Mouse (Mus musculus) layer of hippocampus, postnatal 25 days (tissue): ENCODE measurements around the gene Crtc1. TPM values are rescaled to one million over a fixed set of nuclear protein-coding genes. Genes with fewer than 3 reads are reported as not detected.

Experiments
- DNase-seq, 2 experiments: peaks; one replicate each; pipeline ENCODE4 v3.0.0; 2022; ENCODE audit warnings: mixed read lengths in 2 of 2, low spot score in 1 of 2; ENCODE audit errors: extremely low spot score in 1 of 2
- total RNA-seq, 2 experiments: library from RNA; stranded (reverse); gene quantifications; 2 replicates each; pipeline ENCODE4 v1.2.3; 2021

Gene Crtc1
- total RNA-seq, 2 experiments from 2014 or later, result 166 to 172 TPM

DNA sequence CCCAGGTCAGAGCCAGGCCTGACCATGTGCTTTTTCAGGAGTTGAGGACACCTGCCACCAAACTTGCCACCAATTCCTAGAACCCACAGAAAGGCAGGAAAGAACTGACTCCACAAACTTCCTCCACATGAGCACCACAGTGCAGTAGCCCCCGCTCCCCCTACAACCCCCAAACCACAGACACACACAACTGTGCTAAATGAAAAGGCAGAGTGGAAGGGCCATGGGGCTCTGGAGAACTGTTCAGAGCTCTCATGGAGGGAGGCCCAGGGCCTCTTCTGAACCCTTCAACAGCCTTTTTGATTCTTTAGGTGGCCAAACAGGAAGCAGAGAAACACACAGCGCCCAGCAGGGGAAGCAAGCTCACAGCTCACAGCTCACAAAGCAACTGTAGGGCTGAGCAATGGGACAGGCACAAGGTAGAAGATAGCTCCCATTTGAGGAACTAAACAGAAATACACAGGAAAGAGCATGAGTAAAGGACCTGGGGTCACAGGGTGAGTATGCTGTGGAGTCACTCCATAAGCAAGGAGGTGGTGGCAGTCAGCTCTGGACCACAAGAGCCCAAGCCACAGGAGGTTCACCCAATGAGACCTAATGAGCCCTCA, 13.0 kb downstream of the Crtc1 start:
- no peak for DNase-seq

- DNase-seq, result no peak
Measured at GRCm38 (mm10) chr8:70422722-70423121, 16.7 kb downstream of the Crtc1 start.

GRCm38 (mm10) chr8:70421349-70422104, 17.9 kb downstream of the Crtc1 start:
- DNase-seq, result no peak

DNA sequence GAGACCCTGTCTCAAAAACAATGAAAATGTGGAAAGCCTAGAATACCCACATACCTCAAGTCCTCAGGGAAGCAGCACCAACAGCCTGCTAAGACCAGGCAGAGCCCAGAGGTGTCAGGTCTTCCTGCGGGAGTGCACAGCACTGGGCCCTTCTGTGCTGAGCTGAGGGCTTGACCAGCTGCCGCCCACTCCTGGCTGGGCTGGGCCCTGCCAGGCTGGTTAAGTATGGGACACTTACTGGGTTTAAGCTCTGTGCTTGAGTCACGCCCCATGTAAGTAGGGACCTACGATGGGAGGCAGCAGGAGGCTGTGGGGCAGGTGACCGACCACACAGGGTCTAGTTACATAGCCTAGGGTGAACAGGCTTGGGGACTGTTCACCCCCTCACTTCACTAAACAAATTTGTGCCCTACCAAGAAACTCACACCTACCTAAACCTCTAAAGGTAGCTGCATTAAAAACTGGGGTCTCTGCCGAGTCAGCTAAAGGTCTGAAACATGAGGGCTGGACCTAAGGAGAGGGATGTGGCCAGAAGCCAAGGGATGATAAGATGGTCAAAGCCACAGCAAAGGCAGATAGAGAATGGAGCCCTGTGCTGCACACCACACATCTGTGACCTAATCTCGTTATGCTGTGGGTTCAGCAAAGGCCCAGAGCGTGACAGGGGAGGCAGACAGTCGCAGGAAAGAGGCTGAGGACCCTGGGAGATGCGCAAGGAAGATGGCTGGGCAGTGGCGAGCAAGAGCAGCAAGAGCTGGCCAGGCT, 19.3 kb downstream of the Crtc1 start:
- no peak for DNase-seq

DNA sequence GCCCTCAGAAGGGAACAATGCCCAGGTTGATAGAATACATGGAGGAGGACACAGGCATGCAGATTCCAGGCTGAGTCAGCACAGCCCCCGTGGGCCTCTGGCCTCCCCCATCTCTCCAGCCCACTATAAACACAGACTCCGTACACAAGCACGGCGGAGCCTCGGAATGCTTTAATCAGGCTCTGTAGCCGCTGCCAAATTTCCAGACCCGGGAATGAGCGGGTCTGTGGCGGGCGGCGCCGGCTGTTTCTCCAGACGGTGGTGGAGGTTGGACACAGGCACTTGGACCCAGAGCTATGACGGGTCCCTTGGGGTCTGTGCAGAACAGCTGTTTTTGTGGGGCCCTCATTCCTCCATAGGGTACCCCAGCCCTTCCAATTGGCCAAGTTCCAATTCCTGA, 20.4 kb downstream of the Crtc1 start:
- no peak for DNase-seq

DNA sequence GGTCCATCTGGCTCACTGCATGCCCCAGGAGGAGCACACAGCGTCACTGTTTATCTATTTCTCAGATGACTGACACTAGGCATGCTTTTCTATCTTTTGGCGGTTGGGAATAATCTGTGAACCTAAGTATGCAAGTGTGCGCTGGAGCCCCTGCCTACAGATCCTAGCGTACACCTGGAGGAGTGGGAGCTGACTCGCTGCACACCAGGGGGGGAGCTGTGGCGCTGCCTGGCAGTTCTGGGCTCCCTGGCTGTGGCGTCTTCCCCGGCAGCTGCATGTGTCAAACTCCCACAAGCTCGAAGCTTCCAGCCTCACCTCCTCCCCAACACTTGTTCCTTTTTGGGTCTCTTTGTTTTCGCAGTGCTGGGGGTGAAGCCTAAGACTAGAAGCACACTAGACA, 21.5 kb downstream of the Crtc1 start:
- DNase-seq, result peak in 1 of 2 experiments; percentile 56

DNA sequence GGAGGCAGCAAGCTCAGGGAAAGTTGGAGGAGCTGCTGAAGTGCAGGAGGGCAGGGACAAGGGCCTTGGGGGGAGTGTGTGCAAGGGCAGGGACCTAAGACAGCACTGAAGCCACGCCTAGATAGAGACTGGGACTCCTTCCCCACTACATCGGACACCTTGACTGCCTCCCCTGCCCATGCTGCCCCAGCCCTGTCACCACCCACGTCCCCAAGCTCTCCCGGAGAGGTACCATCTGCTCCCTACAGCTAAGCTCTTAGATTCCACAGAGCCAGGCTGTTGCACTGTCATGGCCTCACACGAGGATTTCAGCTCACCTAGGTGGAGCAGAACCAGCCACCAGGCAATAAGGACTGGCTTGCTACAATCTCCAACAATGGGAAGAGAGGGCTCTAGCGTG, 22.4 kb downstream of the Crtc1 start:
- DNase-seq, result no peak

GRCm38 (mm10) chr8:70415540-70416451, 23.6 kb downstream of the Crtc1 start:
- DNase-seq, result no peak

GRCm38 (mm10) chr8:70414310-70414946, 25.0 kb downstream of the Crtc1 start:
- DNase-seq, result no peak

DNA sequence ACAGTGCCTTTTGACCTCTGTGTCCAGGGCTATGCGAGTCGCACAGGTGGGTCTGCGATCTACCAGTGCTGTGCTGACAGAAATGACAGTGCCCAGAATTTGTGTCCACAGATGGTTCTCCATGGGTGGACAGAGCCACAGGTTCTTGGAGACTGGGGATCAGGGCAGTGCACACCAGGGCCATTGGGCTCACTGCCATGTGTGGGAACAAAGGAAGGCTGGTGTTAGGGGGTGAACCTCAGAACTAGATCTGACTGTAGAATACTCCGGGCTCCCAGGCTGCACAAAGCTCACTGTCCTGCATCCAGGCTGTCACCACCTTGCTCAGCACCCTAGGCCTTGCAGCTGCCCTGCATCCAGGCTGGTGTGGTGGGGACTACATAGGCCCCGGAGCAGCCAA, 29.1 kb downstream of the Crtc1 start:
- no peak for DNase-seq

DNA sequence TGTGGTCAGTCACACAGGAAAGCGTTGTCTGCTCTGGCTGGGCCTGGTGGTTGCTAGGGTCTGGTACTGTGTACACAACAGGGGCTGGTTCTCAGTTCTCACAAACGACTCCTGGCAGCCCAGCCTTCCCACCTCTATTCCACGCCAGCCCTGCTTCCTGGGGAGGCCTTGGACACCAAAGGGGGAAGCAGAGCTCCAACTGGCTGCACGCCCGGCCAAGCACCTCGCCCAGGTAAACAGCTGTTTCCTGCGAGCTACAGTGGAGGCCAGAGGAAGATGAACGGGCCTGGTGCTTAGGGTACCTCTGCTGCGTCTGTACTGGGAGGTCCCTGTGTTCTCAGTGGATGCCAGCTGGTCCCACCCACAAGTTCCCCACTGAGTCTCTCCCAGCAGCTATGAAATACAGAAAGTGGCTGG, 29.9 kb downstream of the Crtc1 start:
- no peak for DNase-seq

- DNase-seq, result no peak
Measured at GRCm38 (mm10) chr8:70409019-70409418, 30.4 kb downstream of the Crtc1 start.

DNA sequence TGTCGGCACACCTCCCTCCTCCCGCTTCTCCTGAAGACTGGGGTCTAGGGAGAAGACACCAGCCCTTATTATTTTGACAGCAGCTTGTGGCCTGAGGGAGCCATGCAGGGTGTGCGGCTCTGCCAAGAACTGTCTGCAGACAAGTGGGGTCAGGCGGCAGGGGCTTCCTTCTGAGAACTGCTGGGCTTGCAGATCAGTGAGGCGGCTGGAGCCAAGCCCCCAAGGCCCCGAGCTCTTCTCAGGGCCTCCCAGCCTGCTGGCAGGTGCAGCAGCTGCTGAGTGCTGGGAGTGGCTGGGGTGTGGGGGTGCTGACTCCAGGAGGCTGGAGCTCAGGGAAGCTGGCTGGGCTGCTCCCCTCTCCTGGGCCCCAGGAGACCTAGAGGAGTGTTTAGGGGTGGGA, 31.1 kb downstream of the Crtc1 start:
- DNase-seq, result no peak

DNA sequence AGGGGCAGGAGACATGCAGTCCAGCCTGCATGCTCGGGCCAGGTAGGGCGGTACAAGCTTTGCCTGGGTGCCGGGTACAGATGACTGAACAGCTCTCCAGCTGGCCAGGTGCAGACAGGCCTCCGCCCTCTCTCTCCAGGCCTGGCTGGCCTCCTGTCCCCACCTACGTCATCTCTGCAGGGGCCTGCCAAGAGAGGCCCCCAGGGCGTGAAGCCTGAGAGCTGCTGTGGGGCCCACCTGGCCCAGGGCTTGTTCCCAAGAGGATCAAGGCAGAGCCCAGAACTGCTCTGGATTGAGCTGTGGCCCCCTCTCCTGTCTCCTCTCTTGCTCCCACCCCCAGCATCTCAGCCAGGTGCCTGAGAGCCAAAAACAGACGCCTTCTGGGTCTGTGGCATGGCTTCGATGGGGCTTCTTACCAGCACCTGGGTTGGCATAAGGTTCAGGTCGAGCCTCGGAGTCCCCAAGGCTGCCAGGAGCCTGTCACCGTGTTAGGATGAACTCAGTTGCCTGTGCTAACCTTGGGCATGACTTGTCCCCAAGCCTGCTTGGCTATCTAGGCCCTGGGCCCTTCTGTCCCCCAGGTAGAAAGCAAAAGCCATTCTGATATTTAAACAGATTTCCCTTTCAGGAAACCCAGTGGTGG, 32.8 kb downstream of the Crtc1 start:
- DNase-seq, result no peak

DNA sequence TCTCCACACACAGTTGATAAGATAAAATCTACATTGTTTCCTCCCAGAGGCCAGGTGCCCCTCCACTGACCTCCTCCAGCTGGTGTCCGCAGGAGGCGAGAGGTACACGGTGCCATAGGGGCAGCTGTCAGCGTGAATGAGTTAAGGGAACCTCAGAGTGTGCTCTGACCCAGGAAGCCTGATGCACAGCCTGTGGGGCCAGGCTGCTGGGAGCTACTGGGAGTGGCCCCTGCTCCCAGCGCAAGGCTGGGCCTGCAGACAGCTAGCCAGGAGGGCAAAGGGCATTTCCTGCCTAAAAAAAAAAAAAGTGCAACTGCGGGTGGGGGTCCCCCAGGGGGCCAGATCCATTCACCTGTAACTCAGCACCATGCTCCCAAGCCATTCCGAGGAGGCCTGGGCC, 34.2 kb downstream of the Crtc1 start:
- no peak for DNase-seq

- no peak for DNase-seq
Measured at GRCm38 (mm10) chr8:70404212-70404611, 35.2 kb downstream of the Crtc1 start.

DNA sequence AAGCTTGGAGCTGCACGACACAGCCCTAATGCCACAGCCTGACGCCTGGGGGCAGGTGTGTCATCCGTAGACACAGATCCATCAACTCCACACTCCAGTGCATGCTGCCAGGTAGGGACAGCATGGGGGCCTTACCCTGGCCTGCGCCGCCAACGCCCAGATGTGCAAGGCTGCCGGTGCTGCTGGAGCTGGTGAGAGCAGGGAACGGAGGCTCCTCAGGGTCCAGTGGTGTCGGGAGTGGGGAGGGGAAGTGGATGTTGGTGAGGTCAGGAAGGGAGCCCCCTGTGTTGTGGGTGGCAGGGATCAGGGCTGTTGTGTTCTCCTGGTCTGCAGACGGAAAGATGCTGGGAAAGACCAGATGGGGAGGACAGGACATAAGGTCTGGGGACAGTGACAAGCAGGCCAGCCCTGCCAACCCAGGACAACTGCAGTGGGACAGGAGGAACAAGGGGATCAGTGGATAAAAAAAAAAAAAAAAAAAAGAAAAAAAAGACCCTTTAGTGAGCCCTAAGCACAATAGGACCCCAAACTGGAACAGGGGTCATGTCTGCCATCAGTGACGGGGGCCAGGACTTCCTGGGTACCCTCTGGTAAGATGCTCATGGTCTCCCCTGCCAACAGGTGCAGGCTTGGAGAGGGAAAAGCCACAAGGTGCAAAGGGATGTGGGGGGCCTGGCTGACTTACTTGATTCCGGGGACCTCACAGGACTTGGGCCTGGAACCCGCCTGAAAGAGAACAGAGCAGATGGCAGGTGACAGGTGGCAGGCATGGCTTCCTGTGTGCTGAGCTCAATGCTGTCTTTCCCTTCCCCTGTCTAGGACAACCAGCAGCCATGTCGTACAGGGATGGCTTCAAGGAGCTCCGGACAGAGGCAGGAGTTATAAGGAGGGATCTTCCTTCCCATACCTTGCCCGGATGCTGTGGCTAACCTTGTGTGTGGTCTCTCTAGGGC, 41.5 kb downstream of the Crtc1 start:
- no peak for DNase-seq

- DNase-seq, result no peak
Measured at GRCm38 (mm10) chr8:70396184-70396583, 43.2 kb downstream of the Crtc1 start.
